Mouse (Mus musculus): ENCODE data around the gene Oprd1. TPM values are rescaled to one million over a fixed set of nuclear protein-coding genes. Genes with fewer than 3 reads are reported as not detected.

The Oprd1 gene
- total and polyA plus RNA-seq, 3 experiments = 0.01 TPM; not detected in 2

GRCm38 (mm10) chr4:132167436-132167835 lies 23.1 kb upstream of the Oprd1 start:
- H3K27me3 ChIP-seq (ENCODE audit: control insufficient read depth in 1 of 2, insufficient read depth in 2 of 2, low read length in 2 of 2) = peaks cover 0 to 2% of the 10 kb centered on the region in 2 experiments; a peak in 2 of 4 replicates
- H3K27ac ChIP-seq (ENCODE audit: control insufficient read depth, low read depth, low read length) = no peak overlapping the region
- H3K4me1 ChIP-seq (ENCODE audit: control insufficient read depth in 1 of 2, insufficient read depth in 2 of 2, low read length in 2 of 2) = peaks cover 0 to 6% of the 10 kb centered on the region in 2 experiments; a peak in 2 of 4 replicates
- H3K79me2 ChIP-seq (ENCODE audit: control insufficient read depth, insufficient read depth, low read length, poor library complexity) = no peaks in the 10 kb centered on the region
- no peak overlapping the region for H3K4me3 ChIP-seq (ENCODE audit: control insufficient read depth in 1 of 2, insufficient read depth in 1 of 2, low read depth in 2 of 2, low read length in 2 of 2)
- TF ChIP-seq ZKSCAN1 (IDR thresholded peaks at IDR 0.05; ENCODE audit: low read depth, low read length) (no peak), HCFC1 (IDR thresholded peaks at IDR 0.05; ENCODE audit: low read depth, low read length) (no peak), CHD1 (IDR thresholded peaks at IDR 0.05; ENCODE audit: low read depth, low read length) (no peak), ZMIZ1 (IDR thresholded peaks at IDR 0.05; ENCODE audit: low read depth, low read length) (no peak), CTCF (IDR thresholded peaks at IDR 0.05 in 2 of 3, conservative IDR thresholded peaks at IDR 0.05 in 1 of 3; ENCODE audit: control insufficient read depth in 1 of 3, insufficient read depth in 1 of 3, low read depth in 2 of 3, low read length in 3 of 3, poor library complexity in 1 of 3, severe bottlenecking in 1 of 3) (no peak), POLR2A (IDR thresholded peaks at IDR 0.05; ENCODE audit: control insufficient read depth in 1 of 2, insufficient read depth in 1 of 2, low read depth in 1 of 2, low read length in 2 of 2, poor library complexity in 1 of 2) (no peak), NRF1 (IDR thresholded peaks at IDR 0.05; ENCODE audit: insufficient read depth, low read depth, low read length, poor library complexity, severe bottlenecking) (no peak), USF1 (IDR thresholded peaks at IDR 0.05; ENCODE audit: low read depth, low read length) (no peak), MYB (IDR thresholded peaks at IDR 0.05; ENCODE audit: low read depth, low read length) (no peak), KAT2A (conservative IDR thresholded peaks at IDR 0.05; ENCODE audit: low read depth, low read length) (no peak)
- no peaks in the 10 kb centered on the region for H3K9me3 ChIP-seq (replicated peaks; ENCODE audit: insufficient read depth, low read length)
- no peak for DNase-seq (ENCODE audit: low read depth, low spot score)
- no peaks in the 10 kb centered on the region for H3K36me3 ChIP-seq (ENCODE audit: control insufficient read depth in 1 of 2, insufficient read depth in 2 of 2, low read length in 2 of 2)
- no peak overlapping the region for H3K9ac ChIP-seq (ENCODE audit: control insufficient read depth, low read depth, low read length, poor library complexity, severe bottlenecking)

DNA sequence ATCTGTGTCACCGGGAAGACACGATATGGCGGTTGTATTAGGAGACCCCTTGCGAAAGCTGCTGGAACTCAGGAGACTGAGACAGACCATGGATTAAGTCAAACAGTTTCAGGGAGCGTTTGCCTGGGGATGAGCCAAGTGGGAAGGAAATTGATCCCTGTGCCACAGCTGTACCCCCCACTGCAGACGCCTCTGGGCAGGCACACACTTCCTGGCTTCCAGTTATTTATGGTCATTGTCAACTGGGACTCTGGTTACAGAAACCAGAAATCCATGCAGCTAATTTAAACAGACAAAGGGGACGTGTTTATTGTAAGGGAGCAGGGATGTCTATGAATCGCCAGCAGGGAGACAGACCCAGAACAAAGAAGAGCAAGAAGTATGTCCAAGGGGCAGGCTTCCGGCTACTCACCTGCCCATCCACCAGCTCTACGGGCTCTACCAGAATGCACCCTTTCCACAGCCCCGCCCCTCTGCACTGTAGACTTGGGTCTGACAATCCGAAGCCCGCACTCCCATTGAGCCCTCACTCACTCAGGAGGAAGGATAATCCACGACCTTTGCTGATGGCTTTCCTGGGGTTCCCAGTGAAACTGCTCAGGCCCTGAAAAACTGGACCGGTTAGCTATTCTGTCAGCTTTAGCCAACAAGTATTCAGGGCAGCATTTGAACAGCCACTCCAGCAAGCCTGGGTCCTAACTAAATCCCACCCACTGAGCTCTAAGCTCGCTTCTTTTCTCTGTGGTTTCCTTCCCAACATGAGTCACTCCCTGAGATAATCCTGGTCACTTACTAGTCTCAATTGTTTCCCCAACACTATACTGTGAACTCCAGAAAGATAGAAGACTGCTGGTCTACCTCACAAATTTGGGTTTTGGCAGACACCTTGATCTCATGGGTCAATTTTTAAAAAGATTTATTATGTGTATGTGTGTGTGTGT lies 22.3 kb upstream of the Oprd1 start:
- no peak for DNase-seq (ENCODE audit: low read depth, low spot score)
- H3K36me3 ChIP-seq (ENCODE audit: control insufficient read depth in 1 of 2, insufficient read depth in 2 of 2, low read length in 2 of 2) = no peaks in the 10 kb centered on the region
- no peak overlapping the region for H3K4me3 ChIP-seq (ENCODE audit: control insufficient read depth in 1 of 2, insufficient read depth in 1 of 2, low read depth in 2 of 2, low read length in 2 of 2)
- no peaks in the 10 kb centered on the region for H3K79me2 ChIP-seq (ENCODE audit: control insufficient read depth, insufficient read depth, low read length, poor library complexity)
- no peak overlapping the region for H3K27ac ChIP-seq (ENCODE audit: control insufficient read depth, low read depth, low read length)
- H3K4me1 ChIP-seq (ENCODE audit: control insufficient read depth in 1 of 2, insufficient read depth in 2 of 2, low read length in 2 of 2) = peaks cover 0 to 3% of the 10 kb centered on the region in 2 experiments; a peak in 1 of 4 replicates
- TF ChIP-seq BHLHE40 (IDR thresholded peaks at IDR 0.05; ENCODE audit: borderline replicate concordance, low read depth, low read length) = no peak
- TF ChIP-seq POLR2AphosphoS5 (IDR thresholded peaks at IDR 0.05; ENCODE audit: borderline replicate concordance, low read depth, low read length) = no peak
- H3K27me3 ChIP-seq (ENCODE audit: control insufficient read depth in 1 of 2, insufficient read depth in 2 of 2, low read length in 2 of 2) = peaks cover 0 to 2% of the 10 kb centered on the region in 2 experiments; a peak in 2 of 4 replicates
- H3K9ac ChIP-seq (ENCODE audit: control insufficient read depth, low read depth, low read length, poor library complexity, severe bottlenecking) = no peak overlapping the region
- no peaks in the 10 kb centered on the region for H3K9me3 ChIP-seq (replicated peaks; ENCODE audit: insufficient read depth, low read length)

DNA sequence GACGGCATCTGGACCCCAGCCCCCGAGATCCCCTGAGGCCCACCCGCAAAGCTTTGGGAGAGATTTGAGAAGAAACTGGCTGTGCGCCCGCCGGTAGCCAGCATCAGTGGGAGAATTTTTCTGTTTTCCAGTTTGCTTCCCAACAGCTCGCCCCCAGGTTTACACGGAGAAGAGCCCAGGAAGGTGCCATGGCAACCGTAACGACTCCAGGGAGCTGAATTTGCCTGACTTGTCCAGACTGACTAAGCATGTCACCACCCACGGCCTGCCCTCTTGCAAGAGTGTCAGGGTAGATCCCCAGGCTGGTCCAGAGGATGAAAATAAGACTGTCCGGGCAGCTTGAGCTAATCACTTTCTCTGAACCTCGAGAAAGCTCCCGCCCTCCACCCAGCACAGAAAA lies 21.4 kb upstream of the Oprd1 start:
- H3K36me3 ChIP-seq (ENCODE audit: control insufficient read depth in 1 of 2, insufficient read depth in 2 of 2, low read length in 2 of 2) = no peaks in the 10 kb centered on the region
- no peak overlapping the region for H3K27ac ChIP-seq (ENCODE audit: control insufficient read depth, low read depth, low read length)
- peaks cover 0 to 2% of the 10 kb centered on the region in 2 experiments; a peak in 1 of 4 replicates for H3K27me3 ChIP-seq (ENCODE audit: control insufficient read depth in 1 of 2, insufficient read depth in 2 of 2, low read length in 2 of 2)
- H3K9me3 ChIP-seq (replicated peaks; ENCODE audit: insufficient read depth, low read length) = no peaks in the 10 kb centered on the region
- H3K9ac ChIP-seq (ENCODE audit: control insufficient read depth, low read depth, low read length, poor library complexity, severe bottlenecking) = no peak overlapping the region
- TF ChIP-seq MEF2A (IDR thresholded peaks at IDR 0.05; ENCODE audit: extremely low read depth, insufficient replicate concordance, low read depth, low read length, poor library complexity, severe bottlenecking) (no peak), TBP (IDR thresholded peaks at IDR 0.05; ENCODE audit: low read depth, low read length) (no peak), JUND (IDR thresholded peaks at IDR 0.05; ENCODE audit: low read depth, low read length) (no peak), EP300 (IDR thresholded peaks at IDR 0.05; ENCODE audit: low read depth in 1 of 2, low read length in 2 of 2) (no peak), POLR2AphosphoS5 (IDR thresholded peaks at IDR 0.05; ENCODE audit: borderline replicate concordance, low read depth, low read length) (no peak), CHD2 (IDR thresholded peaks at IDR 0.05; ENCODE audit: low read length) (no peak), E2F4 (IDR thresholded peaks at IDR 0.05; ENCODE audit: borderline replicate concordance, low read depth, low read length) (no peak), NRF1 (IDR thresholded peaks at IDR 0.05; ENCODE audit: insufficient read depth, low read depth, low read length, poor library complexity, severe bottlenecking) (no peak)
- peaks cover 0 to 3% of the 10 kb centered on the region in 2 experiments; a peak in 1 of 4 replicates for H3K4me1 ChIP-seq (ENCODE audit: control insufficient read depth in 1 of 2, insufficient read depth in 2 of 2, low read length in 2 of 2)
- H3K79me2 ChIP-seq (ENCODE audit: control insufficient read depth, insufficient read depth, low read length, poor library complexity) = no peaks in the 10 kb centered on the region
- no peak for DNase-seq (ENCODE audit: low read depth, low spot score)
- no peak overlapping the region for H3K4me3 ChIP-seq (ENCODE audit: control insufficient read depth in 1 of 2, insufficient read depth in 1 of 2, low read depth in 2 of 2, low read length in 2 of 2)
